Mouse (Mus musculus) left cerebral cortex, postnatal 14 days (tissue): Measurements from ENCODE around the gene Kcnb1. TPM values are rescaled to one million over a fixed set of nuclear protein-coding genes. Genes with fewer than 3 reads are reported as not detected.

ENCODE experiments used
- DNase-seq, 2 experiments: peaks; one replicate each; pipeline ENCODE4 v3.0.0; 2021 to 2022; ENCODE audit warnings: low spot score in 2 of 2, mixed read lengths in 1 of 2
- intact Hi-C: fragments of 180-260 bp; cut with DNase I; formaldehyde crosslinking; loops from one replicate; pipeline ENCODE4 v1.15.1; 2025
- total RNA-seq, 2 experiments: library from RNA; stranded (reverse); gene quantifications; 2 replicates each; pipeline ENCODE4 v1.2.3; 2021

Kcnb1 gene
- total RNA-seq, 2 experiments from 2014 or later: 149 to 157 TPM

DNA sequence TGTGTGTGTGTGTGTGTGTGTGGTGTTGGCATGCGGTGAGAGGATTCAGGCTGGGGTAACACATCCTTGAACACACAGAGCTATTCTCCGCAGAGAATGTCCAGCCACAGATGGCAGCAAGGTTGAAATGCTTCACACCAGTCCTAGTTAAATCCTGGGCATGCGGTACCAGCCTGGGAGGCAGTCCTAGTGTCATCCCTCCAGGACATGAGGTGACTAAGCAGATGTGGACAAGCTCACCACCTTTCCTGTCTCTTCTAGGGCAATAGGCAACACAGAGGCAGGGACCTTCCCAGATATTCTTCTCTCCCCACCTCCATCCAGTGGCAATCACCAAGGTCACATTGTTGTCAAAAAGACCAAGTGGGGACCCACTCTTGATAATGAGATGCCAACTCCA lies 47.7 kb downstream of the Kcnb1 start:
- DNase-seq: no peak
- intact Hi-C loops: no loop called here

DNA sequence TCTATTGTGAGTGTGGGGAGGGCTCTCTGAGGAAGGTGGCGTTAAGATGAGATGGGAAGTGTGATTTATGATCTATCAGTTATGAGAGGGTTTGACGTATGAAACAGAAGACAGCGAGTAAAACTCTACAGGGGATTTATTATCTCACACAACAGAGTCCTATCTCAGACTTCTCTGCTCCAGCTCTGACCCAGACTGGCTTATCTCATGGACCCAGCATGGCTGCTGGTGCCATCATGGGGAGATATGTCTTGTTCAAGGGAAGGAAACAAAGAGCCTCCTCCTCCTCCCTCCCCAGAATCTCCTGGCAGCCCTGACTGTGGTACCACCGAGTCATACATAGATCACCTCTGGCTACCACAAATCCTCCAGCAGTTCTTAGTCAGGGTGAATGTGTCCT lies 48.1 kb downstream of the Kcnb1 start:
- no peak for DNase-seq
- intact Hi-C loops: no loop called here

DNA sequence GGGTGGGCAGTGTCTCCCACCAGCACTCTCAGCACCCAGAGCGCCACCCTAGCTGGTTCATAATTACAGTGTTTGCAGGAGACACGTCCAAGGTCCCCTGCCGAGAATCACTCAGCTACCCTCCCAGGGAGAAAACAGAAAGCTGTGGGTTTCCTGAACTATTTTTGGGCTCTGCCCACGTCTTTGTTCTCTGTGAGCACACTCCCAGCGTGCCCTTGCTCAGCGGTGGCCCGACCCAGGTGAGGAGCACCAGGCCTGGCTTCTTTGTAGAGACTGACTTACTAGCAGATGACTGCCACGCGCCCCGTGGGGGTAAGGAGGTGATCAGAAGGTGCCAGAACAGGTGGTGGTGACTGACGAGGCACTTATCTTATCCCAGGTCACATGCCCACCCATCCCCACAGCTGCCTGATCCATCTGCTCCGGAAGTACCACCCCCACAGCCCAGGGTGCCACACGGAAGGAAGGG lies 50.1 kb downstream of the Kcnb1 start:
- intact Hi-C loops: loop anchor here (5.0 kb wide), 1 partner anchor 47 kb away; no protein-coding TSS in a partner anchor
- peak; percentile 52 to 57 for DNase-seq

- intact Hi-C loops: loop anchor here (5.0 kb wide), 1 partner anchor 49 kb away; no protein-coding TSS in a partner anchor
- no peak for DNase-seq
These were observed 51.3 kb downstream of the Kcnb1 start for GRCm38 (mm10) chr2:167138611-167139010.

DNA sequence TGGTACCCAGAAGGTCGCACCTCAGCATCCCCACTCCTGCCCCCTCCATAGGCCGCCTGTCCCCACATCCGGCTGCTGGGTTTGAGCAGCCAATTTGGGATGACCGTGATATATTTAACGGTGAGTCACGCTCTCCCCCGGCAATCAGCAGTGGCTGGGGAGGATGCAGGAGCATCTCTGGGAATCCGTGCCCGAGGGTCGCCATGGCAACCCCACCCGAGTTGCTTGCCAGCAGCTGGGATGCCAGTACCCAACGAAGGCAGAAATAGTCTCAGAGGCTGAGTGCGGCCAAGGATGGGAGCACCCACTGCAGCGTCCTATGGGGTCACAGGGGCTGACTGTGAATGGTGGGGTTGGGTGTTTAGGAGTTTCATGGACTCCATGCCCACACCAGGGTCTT lies 53.0 kb downstream of the Kcnb1 start:
- intact Hi-C loops: loop anchor here (5.0 kb wide), 1 partner anchor 50 kb away; no protein-coding TSS in a partner anchor

DNA sequence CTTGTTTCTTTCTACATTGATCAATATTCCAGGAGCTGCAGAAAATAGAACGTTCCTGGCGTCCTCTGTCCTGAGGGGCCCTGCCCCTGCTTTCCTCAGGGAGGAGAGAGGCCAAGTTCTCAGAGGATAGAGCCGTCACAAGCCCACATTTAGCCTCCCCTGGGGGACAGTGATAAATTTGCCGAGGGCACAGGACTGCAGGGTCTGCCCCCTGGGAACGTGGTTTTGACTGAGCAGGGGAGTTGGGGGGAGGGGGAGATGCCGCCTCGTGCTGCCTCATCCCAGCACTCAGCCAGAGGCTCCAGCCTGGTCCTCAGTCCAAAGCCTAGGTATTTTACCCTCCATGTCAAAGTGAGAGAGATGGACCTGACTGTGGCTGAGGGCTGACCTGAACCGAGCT lies 57.9 kb downstream of the Kcnb1 start:
- intact Hi-C loops: no loop called here
- DNase-seq: no peak

More for the DNA sequence above, 53.0 kb downstream of the Kcnb1 start:
- peak; percentile 94 to 97 for DNase-seq

GRCm38 (mm10) chr2:167130050-167130770 lies 59.7 kb downstream of the Kcnb1 start:
- intact Hi-C loops: no loop called here
- DNase-seq: no peak

DNA sequence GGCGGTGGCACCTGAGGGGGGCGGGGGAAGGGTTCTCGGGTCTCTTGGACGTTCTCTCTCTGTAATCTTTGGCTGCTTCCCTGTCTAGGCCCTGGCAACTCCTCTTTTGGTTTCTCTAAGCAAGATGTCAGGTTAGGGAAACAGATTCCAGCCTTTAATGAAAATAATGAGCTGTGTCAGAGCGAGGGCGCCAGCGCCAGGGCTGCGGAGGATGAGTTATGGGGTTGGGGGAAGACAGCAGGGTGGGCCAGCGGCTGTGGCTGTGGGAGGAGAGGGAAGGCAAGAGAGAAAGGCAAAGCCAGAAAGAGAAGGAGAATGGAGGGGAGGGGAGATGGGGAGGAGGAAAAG lies 60.4 kb downstream of the Kcnb1 start:
- no peak for DNase-seq
- intact Hi-C loops: no loop called here

DNA sequence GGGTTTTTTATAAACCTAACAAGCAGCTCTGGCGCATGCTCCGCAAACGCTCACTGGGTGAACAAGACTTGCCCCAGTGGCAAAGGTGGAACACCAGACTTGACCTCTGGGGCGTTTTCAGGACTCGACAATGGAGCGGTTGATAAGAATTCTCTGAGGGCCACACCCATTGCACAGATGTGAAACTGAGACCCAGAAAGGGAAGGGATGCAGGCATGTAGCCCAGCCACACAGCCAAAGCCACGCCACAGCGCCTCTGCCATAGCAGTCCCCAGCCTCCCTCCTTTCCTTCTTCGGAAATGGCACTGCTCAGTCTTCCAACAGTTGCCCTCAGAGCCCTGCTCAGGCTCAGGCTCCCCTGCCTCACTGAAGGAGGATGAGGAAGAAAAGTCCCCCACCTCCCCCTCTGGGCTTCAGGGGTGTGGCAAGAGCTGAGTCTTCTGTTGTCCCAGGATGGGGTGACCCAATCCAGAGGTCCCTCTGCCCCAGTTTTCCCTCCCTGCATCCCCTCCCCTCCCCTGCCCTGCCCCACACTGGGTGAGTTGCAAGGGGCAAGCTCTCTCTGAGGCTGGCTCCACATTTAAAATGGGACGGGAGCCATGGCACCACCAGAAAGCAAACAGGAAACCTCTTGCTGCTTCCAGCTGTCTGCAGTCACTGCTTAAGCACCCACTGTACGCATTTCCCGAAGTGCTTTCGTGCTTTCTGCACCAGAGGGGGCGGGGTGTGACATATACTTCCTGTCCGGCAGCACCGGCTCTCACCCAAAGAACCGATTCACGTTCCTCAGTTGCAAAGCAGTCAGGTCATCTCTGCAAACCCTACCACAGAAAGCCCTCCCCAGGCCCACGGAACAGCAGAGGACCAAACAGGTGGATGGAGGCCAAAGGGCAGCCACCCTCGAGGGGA lies 61.0 kb downstream of the Kcnb1 start:
- intact Hi-C loops: no loop called here
- DNase-seq: peak in 1 of 2 experiments; percentile 36

GRCm38 (mm10) chr2:167127404-167127803 lies 62.6 kb downstream of the Kcnb1 start:
- intact Hi-C loops: no loop called here
- no peak for DNase-seq

DNA sequence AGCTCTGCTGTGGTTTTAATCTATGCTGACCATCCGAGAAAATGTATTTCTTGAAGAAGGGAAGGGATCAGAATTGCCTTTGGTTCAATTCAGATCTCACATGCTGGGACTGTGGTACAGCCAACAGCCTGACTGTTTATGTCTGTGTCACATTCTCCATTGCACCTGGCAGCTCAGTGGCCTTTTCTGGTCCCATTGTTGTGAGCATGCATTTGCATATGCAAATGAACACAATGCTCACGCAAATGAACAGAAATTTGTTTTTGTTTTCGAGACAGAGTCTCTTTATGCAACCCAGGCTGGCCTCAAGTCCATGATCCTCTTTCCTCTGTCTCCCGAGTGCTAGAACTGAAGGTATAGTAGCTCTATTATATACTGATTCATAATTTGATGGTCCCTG lies 64.2 kb downstream of the Kcnb1 start:
- intact Hi-C loops: no loop called here
- no peak for DNase-seq

- intact Hi-C loops: no loop called here
- peak; percentile 66 to 79 for DNase-seq
These were observed 66.0 kb downstream of the Kcnb1 start for GRCm38 (mm10) chr2:167123936-167124335.

DNA sequence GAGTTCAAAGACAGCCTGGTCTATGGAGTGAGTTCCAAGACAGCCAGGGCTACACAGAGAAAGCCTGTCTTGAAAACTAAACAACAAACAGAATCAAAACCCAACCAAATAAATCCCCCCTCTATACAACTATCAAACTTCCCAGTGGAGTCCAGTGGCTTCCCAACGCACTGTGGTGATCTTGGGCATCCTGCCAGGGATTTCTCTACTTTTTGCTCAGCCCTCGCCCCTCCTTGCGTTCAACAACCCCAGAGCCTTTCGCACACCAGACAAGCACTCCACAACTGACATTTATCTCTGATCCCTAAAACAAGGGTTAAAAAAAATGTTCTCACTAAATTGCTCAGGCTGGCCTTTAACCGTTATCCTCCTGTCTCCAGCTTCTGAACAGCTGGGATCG lies 67.2 kb downstream of the Kcnb1 start:
- DNase-seq: no peak
- intact Hi-C loops: no loop called here

DNA sequence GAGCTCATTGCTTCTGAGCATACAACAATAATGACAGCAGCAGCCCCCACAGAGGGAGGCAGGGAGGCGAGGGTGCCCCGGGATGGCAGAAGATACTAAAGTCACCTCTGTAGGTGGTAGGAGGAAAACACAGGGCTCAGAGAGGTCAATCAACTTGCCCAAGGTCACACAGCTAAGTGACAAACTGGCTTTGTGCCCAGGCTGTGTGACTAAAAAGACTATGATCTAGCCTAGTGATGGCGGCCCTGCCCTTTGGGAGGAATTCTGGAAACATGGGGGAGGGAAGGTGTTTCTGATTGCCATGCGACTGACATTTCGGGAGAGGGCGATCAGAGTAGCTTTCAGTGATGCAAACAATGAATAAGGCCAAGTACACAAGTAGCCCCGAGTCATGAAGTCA lies 68.0 kb downstream of the Kcnb1 start:
- intact Hi-C loops: no loop called here
- DNase-seq: no peak

- intact Hi-C loops: no loop called here
These were observed 68.7 kb downstream of the Kcnb1 start for GRCm38 (mm10) chr2:167121228-167121627.

GRCm38 (mm10) chr2:167120186-167120830 lies 69.6 kb downstream of the Kcnb1 start:
- DNase-seq: no peak
- intact Hi-C loops: no loop called here

More at GRCm38 (mm10) chr2:167121228-167121627, 68.7 kb downstream of the Kcnb1 start:
- no peak for DNase-seq

- no peak for DNase-seq
- intact Hi-C loops: no loop called here
These were observed 71.9 kb downstream of the Kcnb1 start for GRCm38 (mm10) chr2:167118046-167118445.

GRCm38 (mm10) chr2:167112737-167113136 lies 77.2 kb downstream of the Kcnb1 start:
- peak; percentile 74 to 87 for DNase-seq
- intact Hi-C loops: loop anchor here (2.0 kb wide), 1 partner anchor 106 kb away; no protein-coding TSS in a partner anchor

GRCm38 (mm10) chr2:167112259-167112658 lies 77.7 kb downstream of the Kcnb1 start:
- intact Hi-C loops: loop anchor here (2.0 kb wide), 1 partner anchor 107 kb away; no protein-coding TSS in a partner anchor
- DNase-seq: no peak

DNA sequence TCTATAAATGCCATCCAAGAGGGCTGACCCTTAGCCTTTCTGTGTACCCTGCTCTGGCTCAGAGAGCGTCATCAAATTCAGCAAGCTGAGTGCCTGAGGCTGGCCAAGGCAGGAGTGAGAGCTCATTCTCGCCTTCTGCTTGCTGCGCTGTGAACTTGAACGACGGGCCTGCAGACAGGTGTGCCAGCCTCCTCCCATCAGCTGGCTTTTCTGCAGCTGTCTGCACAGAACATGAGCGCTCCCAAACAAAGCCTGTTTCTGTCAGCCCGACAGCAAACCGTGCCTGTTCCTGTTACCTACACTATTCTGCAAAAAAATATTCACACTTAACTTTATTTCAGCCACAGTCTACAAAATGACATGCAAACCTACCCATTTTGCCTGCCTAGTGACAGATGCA lies 80.4 kb downstream of the Kcnb1 start:
- intact Hi-C loops: no loop called here
- DNase-seq: no peak
